Mouse (Mus musculus) bone marrow macrophage, adult 2 months (primary cell): ENCODE data around the gene Calcoco1. TPM values are rescaled to one million over a fixed set of nuclear protein-coding genes. Genes with fewer than 3 reads are reported as not detected.

ENCODE experiments used
- H3K27ac ChIP-seq: 2 replicates; pipeline ENCODE4 v1.5.1; 2012; ENCODE audit warnings: low read depth, low read length; ENCODE audit not compliant: insufficient read depth
- H3K4me1 ChIP-seq: 2 replicates; pipeline ENCODE4 v1.6.1; 2012; ENCODE audit warnings: low read length; ENCODE audit not compliant: control insufficient read depth, insufficient read depth
- H3K4me3 ChIP-seq: 2 replicates; pipeline ENCODE4 v1.5.1; 2012; ENCODE audit warnings: mild to moderate bottlenecking, low read length, moderate library complexity; ENCODE audit not compliant: insufficient read depth
- CTCF ChIP-seq: IDR thresholded peaks from 2 replicates; pipeline ENCODE4 v1.5.1; 2012; ENCODE audit warnings: low read depth, mild to moderate bottlenecking, low read length, moderate library complexity
- POLR2A ChIP-seq: IDR thresholded peaks from 2 replicates; pipeline ENCODE4 v1.6.1; 2012; ENCODE audit warnings: mild to moderate bottlenecking, low read depth, low read length, borderline replicate concordance
- polyA plus RNA-seq: library from polyadenylated mRNA; stranded (reverse); fragments of >200 nt; gene quantifications from 2 replicates; pipeline ENCODE4 v1.2.4, GENCODE M21; 2012; ENCODE audit not compliant: missing spikeins, insufficient read depth, insufficient read length

The Calcoco1 gene
- polyA plus RNA-seq, 1 experiment, result 72.9 TPM

DNA sequence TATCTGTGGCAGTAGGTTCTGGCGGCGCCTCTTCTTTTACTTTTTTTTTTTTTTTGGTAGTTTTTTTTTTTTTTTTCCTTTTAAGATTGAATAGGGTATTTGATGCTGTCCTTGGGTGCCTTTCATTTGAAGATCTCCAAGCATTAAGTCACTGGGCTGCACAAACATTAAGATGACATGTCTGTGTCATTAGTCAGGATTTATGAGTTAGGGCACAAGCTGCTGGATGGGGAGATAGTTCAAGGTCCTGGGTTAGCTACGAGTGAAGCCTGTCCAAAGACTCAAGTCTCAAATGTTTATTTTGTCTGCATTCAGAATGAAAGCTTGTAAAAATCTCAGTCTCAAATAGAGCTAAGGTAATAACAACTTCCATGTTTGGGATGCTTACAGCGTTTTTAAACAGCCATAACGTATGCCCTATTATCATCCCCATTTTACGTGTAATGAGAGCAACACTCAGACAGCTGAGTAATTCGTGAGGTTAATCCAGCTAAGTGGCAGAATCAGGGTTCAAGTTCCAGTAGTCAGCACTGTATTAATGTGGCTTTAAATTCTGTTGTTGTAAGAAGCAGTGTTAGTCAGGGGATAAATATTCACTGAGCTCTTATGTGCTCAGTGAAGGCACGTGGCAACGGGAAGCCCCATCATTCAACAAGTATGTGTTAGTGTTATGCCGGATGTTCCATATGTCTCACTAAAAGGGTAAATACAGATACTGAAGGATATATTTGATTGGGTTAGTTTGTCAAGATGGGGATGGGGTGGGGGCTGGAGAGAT is 1.6 kb upstream of the Calcoco1 start:
- Histone ChIP-seq H3K27ac (no peak overlapping the region), H3K4me3 (no peak overlapping the region), H3K4me1 (peaks cover 5% of the 10 kb centered on the region)
- TF ChIP-seq CTCF (no peak), POLR2A (no peak)

GRCm38 (mm10) chr15:102722500-102722931 is 538 bp upstream of the Calcoco1 start:
- Histone ChIP-seq H3K4me3 (no peak overlapping the region), H3K27ac (no peak overlapping the region), H3K4me1 (peaks cover 5% of the 10 kb centered on the region)
- TF ChIP-seq CTCF (no peak), POLR2A (no peak)

GRCm38 (mm10) chr15:102721016-102721898 is 721 bp downstream of the Calcoco1 start:
- Histone ChIP-seq H3K4me3 (peak overlapping the region; percentile 81), H3K4me1 (peaks cover 5% of the 10 kb centered on the region), H3K27ac (no peak overlapping the region)
- no peak for TF ChIP-seq POLR2A
- no peak for TF ChIP-seq CTCF

- TF ChIP-seq CTCF, result no peak
- no peak for TF ChIP-seq POLR2A
- Histone ChIP-seq H3K27ac (no peak overlapping the region), H3K4me1 (peaks cover 3% of the 10 kb centered on the region; the same call in 1 of the 2 replicates), H3K4me3 (no peak overlapping the region)
Measured at GRCm38 (mm10) chr15:102716132-102716531, 5.8 kb downstream of the Calcoco1 start.

DNA sequence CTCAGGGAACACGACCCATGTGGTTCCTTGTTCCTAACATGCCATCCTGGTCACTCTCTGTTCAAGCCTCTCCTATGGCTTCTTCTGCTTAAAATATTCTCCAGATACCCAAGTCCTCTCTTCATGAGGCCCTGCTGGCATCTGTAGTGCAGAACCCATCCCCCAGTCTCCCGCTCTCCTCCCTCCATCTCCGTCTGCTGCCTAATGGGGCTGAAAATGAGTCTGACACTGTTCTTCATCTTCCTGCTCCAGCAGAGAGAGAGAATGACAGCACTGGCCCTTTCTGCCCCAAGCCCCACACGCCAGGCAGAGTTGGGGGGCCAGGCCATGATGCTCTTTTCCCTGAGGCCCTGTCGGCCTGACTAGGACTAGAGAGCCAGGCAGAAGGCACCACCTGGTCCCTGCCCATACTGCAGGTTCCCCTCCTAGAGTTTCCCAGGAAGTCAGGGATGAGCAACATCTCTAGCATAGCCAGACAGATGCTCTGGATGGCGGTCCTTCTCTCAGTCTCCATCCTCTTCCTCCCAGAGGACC is 14.2 kb downstream of the Calcoco1 start:
- Histone ChIP-seq H3K4me3 (no peak overlapping the region), H3K4me1 (no peaks in the 10 kb centered on the region), H3K27ac (no peak overlapping the region)
- TF ChIP-seq POLR2A (no peak), CTCF (no peak)

DNA sequence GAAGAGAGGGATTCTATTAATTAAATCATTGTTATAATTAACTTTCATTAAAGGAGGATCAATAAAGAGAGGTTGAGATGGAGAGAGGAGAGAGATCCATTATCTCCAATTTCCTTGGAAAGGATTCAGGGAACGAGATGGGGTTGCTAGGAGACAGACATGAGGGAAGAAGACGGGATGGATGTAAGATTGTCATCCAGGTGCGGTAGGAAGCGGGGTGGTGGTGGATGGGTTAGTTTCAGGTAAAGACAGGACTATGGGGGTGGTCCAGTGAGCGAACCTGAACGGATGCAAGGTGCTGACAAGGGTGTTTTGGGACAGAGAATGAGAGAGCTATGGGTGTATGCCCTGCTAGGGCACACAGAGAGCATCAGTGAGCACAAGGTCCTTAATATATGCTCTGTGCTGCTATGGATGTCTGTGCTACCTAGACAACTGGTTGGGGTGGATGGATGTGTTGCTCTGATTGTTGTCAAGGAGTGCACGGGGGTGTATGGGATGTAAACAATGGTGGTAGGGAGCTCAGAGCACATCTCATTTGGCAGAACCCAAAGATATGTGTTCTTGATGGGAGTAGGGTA is 16.0 kb downstream of the Calcoco1 start:
- Histone ChIP-seq H3K4me3 (no peak overlapping the region), H3K4me1 (no peaks in the 10 kb centered on the region), H3K27ac (no peak overlapping the region)
- TF ChIP-seq CTCF (no peak), POLR2A (no peak)

GRCm38 (mm10) chr15:102705226-102705894 is 16.6 kb downstream of the Calcoco1 start:
- no peak overlapping the region for H3K4me3 ChIP-seq
- no peak for TF ChIP-seq CTCF
- no peak for TF ChIP-seq POLR2A
- H3K4me1 ChIP-seq, result no peaks in the 10 kb centered on the region
- H3K27ac ChIP-seq, result no peak overlapping the region

- TF ChIP-seq CTCF, result no peak
- TF ChIP-seq POLR2A, result no peak
- no peaks in the 10 kb centered on the region for H3K4me1 ChIP-seq
- no peak overlapping the region for H3K4me3 ChIP-seq
- H3K27ac ChIP-seq, result no peak overlapping the region
Measured at GRCm38 (mm10) chr15:102704806-102705205, 17.2 kb downstream of the Calcoco1 start.

- no peak overlapping the region for H3K27ac ChIP-seq
- no peak overlapping the region for H3K4me3 ChIP-seq
- H3K4me1 ChIP-seq, result no peaks in the 10 kb centered on the region
- no peak for TF ChIP-seq CTCF
- no peak for TF ChIP-seq POLR2A
Measured at GRCm38 (mm10) chr15:102702972-102703371, 19.0 kb downstream of the Calcoco1 start.
